Mouse (Mus musculus): ENCODE data around the gene Setd5. TPM values are rescaled to one million over a fixed set of nuclear protein-coding genes. Genes with fewer than 3 reads are reported as not detected.
A peak's percentile ranks its signal among the peaks of the same experiment; 100 is the strongest.

Gene Setd5
- polyA plus RNA-seq, 1 experiment: 77.4 TPM

DNA sequence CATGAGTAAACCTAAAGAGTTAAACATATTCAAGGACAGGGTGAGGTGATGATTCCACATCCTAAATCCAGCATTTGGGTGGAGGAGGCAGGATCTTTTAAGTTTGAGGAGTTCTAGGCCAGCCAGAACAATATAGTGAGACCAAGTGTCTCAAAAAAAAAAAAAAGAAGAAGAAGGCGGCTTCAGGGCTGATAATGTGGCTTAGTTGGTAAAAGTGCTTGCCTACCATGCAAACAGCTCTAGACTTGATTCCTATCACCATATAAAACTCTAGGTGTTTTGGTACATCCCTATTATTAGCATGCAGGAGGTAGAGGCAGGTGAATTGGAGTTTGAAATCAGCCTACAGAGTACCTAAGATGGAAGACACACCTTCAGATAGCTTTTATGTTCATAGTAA is 18.4 kb downstream of the Setd5 start:
- DNase-seq (ENCODE audit: low read depth): no peak
- TF ChIP-seq CTCF (IDR thresholded peaks at IDR 0.05; ENCODE audit: borderline replicate concordance, extremely low read depth, insufficient read depth, insufficient read length) (no peak), POLR2A (IDR thresholded peaks at IDR 0.05; ENCODE audit: borderline replicate concordance, extremely low read depth, insufficient read depth, insufficient read length, poor library complexity, severe bottlenecking) (no peak)

DNA sequence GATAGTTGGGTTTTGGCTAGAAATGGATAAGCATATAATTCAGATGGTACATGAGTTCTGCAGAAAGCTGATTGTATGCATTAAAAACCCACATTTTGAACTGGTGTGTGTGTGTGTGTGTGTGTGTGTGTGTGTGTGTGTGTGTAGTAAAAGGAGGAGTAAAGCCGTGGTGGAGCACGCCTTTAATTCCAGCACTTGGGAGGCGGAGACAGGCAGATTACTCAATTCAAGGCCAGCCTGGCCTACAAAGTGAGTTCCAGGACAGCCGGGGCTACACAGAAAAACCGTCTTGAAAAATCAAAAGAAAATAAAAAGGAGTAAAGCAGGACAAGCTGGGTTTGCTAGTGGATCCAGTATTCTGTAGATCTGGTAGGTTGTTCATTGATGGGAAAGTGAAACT is 20.5 kb downstream of the Setd5 start:
- no peak for DNase-seq (ENCODE audit: low read depth)
- no peak for TF ChIP-seq CTCF (IDR thresholded peaks at IDR 0.05; ENCODE audit: borderline replicate concordance, extremely low read depth, insufficient read depth, insufficient read length)
- no peak for TF ChIP-seq POLR2A (IDR thresholded peaks at IDR 0.05; ENCODE audit: borderline replicate concordance, extremely low read depth, insufficient read depth, insufficient read length, poor library complexity, severe bottlenecking)

DNA sequence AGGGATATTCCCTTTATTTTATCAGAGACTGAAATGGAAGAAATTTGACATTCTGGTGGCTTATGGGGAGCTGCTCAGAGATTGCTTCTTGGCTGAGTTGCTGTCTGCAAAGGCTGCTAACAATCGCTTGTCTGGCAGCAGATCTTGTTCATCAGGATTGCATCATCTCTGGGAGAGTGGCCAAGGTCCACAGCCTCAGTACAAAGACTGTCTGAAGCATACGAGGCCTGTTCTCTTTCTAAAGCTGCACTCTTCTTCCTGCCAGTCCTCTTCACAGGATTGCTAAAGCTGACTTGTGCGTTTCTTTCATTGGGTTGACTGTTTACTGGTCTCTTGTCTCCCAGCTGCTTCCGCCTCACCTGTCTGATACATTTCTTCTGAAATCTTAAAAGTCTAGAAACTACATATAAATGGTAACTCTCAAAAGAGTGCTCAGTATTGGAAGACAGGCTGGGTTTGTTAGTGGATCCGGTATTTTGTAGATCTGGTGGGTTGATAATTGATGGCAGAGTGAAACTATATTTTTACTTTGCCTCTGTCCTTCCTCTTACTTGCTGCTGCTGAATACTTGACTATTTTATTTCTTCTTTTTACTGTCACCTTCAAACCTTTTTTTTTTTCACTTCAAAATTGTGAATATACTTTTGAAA is 22.6 kb downstream of the Setd5 start:
- TF ChIP-seq CTCF (IDR thresholded peaks at IDR 0.05; ENCODE audit: borderline replicate concordance, extremely low read depth, insufficient read depth, insufficient read length) (no peak), POLR2A (IDR thresholded peaks at IDR 0.05; ENCODE audit: borderline replicate concordance, extremely low read depth, insufficient read depth, insufficient read length, poor library complexity, severe bottlenecking) (no peak)
- DNase-seq (ENCODE audit: low read depth): peak; percentile 97

DNA sequence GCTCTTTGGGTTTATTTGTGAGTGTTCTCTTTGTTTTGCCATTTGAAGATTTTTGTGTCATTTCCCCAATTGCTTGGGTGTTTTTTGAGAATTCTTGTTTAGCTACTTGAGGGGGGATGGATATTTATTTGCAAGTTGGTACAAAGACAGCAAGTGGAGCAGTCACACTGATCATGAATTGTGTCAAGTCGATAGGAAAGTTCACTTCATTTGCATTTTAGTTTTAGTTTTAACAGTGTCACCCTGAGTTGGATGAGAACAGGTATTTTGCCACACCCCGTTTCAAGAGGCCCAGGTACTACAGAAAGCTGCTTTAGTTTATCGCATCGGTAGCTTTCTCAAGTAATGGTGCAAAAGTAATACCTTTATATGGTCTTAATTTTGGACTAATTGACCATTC is 25.4 kb downstream of the Setd5 start:
- DNase-seq (ENCODE audit: low read depth): no peak
- TF ChIP-seq POLR2A (IDR thresholded peaks at IDR 0.05; ENCODE audit: borderline replicate concordance, extremely low read depth, insufficient read depth, insufficient read length, poor library complexity, severe bottlenecking) (no peak), CTCF (IDR thresholded peaks at IDR 0.05; ENCODE audit: borderline replicate concordance, extremely low read depth, insufficient read depth, insufficient read length) (no peak)

DNA sequence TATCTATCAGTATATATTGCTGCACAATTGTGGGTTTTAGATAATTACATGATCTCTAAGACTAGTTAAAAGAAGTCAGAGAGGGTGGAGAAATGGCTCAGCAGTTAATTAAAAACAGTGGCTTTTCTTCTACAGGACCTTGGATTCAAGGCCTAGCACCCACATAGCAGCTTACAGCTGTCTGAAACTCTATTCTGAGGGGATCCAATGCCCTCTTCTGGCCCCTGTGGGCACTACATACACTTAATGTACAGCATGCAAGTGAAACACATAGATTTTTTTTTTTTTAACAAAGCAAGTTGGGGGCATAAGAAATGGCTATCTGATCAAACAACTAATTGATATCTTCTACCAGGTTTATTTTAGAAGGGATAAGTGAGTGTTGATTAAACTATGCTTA is 26.6 kb downstream of the Setd5 start:
- TF ChIP-seq CTCF (IDR thresholded peaks at IDR 0.05; ENCODE audit: borderline replicate concordance, extremely low read depth, insufficient read depth, insufficient read length): peak; percentile 55; the same call in 1 of the 2 replicates
- no peak for TF ChIP-seq POLR2A (IDR thresholded peaks at IDR 0.05; ENCODE audit: borderline replicate concordance, extremely low read depth, insufficient read depth, insufficient read length, poor library complexity, severe bottlenecking)
- DNase-seq (ENCODE audit: low read depth): peak; percentile 71

DNA sequence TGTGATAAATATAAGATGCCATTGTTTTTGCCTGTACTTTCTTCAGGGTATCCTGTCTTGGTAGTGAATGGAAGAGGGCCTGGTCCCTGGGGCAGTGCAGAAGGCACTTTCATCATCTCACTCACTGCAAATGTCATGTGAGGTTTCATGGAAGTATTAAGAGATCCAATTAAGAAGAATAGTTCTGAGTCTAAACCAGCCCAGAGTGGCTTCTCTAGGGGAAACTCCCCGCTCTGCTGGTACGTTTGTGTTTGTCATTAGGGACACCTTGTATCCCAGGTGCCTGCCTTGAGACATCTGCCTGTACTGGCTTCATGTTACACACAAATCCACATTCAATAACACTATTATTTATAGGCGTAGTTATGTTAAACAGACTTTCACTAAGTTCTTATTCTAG is 32.2 kb downstream of the Setd5 start:
- TF ChIP-seq CTCF (IDR thresholded peaks at IDR 0.05; ENCODE audit: borderline replicate concordance, extremely low read depth, insufficient read depth, insufficient read length) (no peak), POLR2A (IDR thresholded peaks at IDR 0.05; ENCODE audit: borderline replicate concordance, extremely low read depth, insufficient read depth, insufficient read length, poor library complexity, severe bottlenecking) (no peak)
- DNase-seq (ENCODE audit: low read depth): no peak

DNA sequence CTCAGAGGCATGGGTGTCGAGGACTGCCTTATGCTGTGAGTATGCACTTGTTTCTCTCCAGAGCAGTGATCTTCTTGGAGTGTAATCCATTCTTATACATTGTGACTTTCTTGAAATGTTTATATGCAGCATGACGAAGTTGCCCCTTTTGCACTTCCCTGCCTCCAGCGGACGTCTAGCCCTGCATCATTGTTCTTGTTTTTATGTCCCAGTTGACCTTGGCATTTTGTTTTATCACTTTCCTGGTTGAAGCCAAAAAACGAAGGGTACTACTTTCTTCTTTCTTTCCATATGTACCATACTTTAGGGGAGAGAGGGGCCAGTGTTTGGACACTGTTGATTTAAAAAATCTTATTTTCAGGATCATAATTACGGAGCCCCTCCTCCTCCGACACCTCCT is 32.8 kb downstream of the Setd5 start:
- DNase-seq (ENCODE audit: low read depth): no peak
- TF ChIP-seq CTCF (IDR thresholded peaks at IDR 0.05; ENCODE audit: borderline replicate concordance, extremely low read depth, insufficient read depth, insufficient read length) (no peak), POLR2A (IDR thresholded peaks at IDR 0.05; ENCODE audit: borderline replicate concordance, extremely low read depth, insufficient read depth, insufficient read length, poor library complexity, severe bottlenecking) (no peak)

DNA sequence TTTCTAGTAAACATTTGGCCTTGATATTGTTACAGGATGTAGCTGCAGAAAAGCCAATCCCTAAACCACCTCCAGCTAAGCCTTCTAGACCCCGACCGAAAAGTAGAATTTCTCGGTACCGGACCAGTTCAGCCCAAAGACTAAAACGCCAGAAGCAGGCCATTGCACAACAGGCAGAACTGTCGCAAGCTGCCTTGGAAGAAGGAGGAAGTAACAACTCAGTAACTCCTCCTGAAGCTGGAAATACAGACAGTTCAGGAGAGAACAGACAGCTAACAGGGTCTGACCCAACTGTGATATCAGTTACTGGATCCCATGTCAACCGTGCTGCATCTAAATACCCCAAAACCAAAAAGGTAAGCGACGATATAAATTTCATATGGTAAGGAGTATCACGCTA is 43.6 kb downstream of the Setd5 start:
- DNase-seq (ENCODE audit: low read depth): no peak
- TF ChIP-seq POLR2A (IDR thresholded peaks at IDR 0.05; ENCODE audit: borderline replicate concordance, extremely low read depth, insufficient read depth, insufficient read length, poor library complexity, severe bottlenecking): no peak
- no peak for TF ChIP-seq CTCF (IDR thresholded peaks at IDR 0.05; ENCODE audit: borderline replicate concordance, extremely low read depth, insufficient read depth, insufficient read length)

DNA sequence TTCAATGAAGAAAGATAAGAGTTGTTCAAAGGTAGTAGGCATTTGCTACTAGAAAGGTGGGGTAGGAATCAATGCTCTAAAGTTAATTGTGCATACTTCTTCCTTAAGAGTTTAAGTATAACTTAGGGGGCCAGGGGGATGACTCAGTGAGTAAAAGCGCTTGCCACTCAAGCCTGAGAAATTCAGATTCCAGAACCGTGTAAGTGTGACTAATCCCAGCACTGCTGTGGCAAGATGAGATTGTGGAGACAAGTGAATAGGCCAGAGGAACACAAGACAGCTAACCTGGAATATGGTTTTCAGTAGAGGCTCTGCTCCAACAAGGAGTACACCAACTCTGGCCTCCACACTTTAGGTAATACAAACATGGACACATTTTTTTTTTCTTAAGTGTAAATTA is 56.2 kb downstream of the Setd5 start:
- DNase-seq (ENCODE audit: low read depth): no peak
- TF ChIP-seq CTCF (IDR thresholded peaks at IDR 0.05; ENCODE audit: borderline replicate concordance, extremely low read depth, insufficient read depth, insufficient read length) (no peak), POLR2A (IDR thresholded peaks at IDR 0.05; ENCODE audit: borderline replicate concordance, extremely low read depth, insufficient read depth, insufficient read length, poor library complexity, severe bottlenecking) (no peak)

DNA sequence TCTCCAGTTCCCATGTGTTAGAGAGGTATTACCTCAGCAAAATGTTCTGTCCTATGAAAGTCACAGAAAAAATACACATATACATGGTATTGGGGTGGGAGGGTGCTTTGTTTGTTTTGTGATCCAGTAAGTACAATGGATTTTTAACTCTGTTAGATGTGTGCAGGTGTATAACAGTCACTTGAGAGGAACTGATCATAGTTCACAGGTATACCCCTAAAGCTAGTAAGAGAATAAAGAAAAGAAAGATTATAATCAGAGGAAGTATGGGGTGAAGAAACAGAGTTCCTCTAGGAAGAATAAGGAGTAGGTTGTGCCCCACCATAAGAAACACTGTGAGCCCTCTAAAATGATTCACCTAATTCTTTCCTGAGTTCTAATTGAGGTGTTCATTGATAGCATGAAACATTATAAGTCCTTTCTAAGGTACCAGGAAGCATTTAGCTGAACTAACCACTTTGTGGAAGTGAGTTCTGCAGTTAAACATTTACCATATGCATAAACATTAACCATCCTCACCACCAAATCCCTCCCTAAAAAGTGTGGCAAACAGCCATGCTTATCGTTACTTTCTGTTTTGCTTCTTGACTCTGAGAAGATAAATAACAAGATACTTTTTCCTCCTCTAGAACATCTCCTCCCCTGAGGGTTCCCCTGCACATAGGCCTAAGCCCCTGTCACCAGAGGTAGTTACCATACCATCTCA is 64.4 kb downstream of the Setd5 start:
- no peak for DNase-seq (ENCODE audit: low read depth)
- TF ChIP-seq CTCF (IDR thresholded peaks at IDR 0.05; ENCODE audit: borderline replicate concordance, extremely low read depth, insufficient read depth, insufficient read length) (no peak), POLR2A (IDR thresholded peaks at IDR 0.05; ENCODE audit: borderline replicate concordance, extremely low read depth, insufficient read depth, insufficient read length, poor library complexity, severe bottlenecking) (no peak)

DNA sequence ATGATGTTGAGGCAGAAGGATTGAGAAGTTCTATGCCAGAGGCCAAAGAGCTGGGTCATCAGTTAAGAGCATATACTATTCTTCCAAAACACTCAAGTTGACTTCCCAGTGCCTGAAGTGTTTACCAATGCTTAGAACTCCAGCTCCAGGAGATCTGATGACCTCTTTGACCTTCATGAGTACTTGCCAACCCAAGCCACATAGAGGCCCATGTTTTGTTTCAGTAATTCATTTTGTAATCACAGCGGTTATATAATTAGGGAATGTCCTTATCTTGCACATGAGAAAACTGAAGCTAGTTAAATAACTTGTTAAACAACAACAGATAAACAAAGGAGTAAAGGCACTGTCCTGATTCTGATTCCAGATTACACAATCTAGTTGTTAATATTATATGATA is 67.6 kb downstream of the Setd5 start:
- no peak for DNase-seq (ENCODE audit: low read depth)
- TF ChIP-seq POLR2A (IDR thresholded peaks at IDR 0.05; ENCODE audit: borderline replicate concordance, extremely low read depth, insufficient read depth, insufficient read length, poor library complexity, severe bottlenecking) (no peak), CTCF (IDR thresholded peaks at IDR 0.05; ENCODE audit: borderline replicate concordance, extremely low read depth, insufficient read depth, insufficient read length) (no peak)

DNA sequence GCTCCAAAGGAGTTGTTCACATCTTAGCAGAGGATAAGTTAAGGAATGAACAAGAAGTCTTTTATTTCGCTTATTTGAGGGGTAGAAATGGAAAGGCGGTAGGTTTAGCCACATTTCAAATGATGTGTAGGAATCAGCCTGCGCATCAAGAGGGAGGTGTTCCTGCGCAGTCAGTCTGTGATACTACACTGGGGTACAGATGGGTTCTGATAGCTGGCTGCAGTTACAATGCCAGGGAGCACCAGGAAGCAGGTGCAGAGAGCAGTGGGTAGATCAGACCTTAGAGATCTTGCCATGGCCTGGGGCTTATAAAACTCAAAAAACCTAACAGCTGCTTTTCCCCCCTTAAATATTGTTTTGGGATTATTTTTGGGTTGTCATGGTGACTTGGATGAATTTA is 68.1 kb downstream of the Setd5 start:
- DNase-seq (ENCODE audit: low read depth): no peak
- TF ChIP-seq POLR2A (IDR thresholded peaks at IDR 0.05; ENCODE audit: borderline replicate concordance, extremely low read depth, insufficient read depth, insufficient read length, poor library complexity, severe bottlenecking): no peak
- no peak for TF ChIP-seq CTCF (IDR thresholded peaks at IDR 0.05; ENCODE audit: borderline replicate concordance, extremely low read depth, insufficient read depth, insufficient read length)

Measured in brain, embryonic 14.5 days (tissue).